Mouse (Mus musculus): ENCODE measurements at regions not wholly inside any gene's neighbourhood (a gene's known extent, or its start where the extent isn't known, plus 50 kb on each side); places are given as distances from the start of the nearest gene placed in this dataset.

- WGBS = 65% methylated on average over 6 of the region's 6 CpGs
- no peak overlapping the region for H3K27ac ChIP-seq
- no peak for DNase-seq
- TF ChIP-seq CTCF (IDR thresholded peaks at IDR 0.05) = no peak
- TF ChIP-seq POLR2A (IDR thresholded peaks at IDR 0.05; ENCODE audit: insufficient read depth, low read depth, low read length) = no peak
- TF ChIP-seq EP300 (IDR thresholded peaks at IDR 0.05; ENCODE audit: insufficient read depth, low read depth, low read length) = no peak
- H3K4me1 ChIP-seq (ENCODE audit: control insufficient read depth, insufficient read depth, low read length) = 0 out of 2 replicates have a peak, but pooled peaks cover 2% of the 10 kb centered on the region
- H3K27me3 ChIP-seq (ENCODE audit: control insufficient read depth, insufficient read depth, low read length) = peaks cover 1% of the 10 kb centered on the region; the same call in 1 of the 2 replicates
- H3K36me3 ChIP-seq (ENCODE audit: control insufficient read depth, insufficient read depth, low read length) = no peaks in the 10 kb centered on the region
- H3K79me2 ChIP-seq (replicated peaks; ENCODE audit: control insufficient read depth, insufficient read depth, low read length) = no peaks in the 10 kb centered on the region
- intact Hi-C loops (cut with DNase I) = no loop called here
- no peak overlapping the region for H3K9ac ChIP-seq (ENCODE audit: low read depth, low read length)
- H3K4me3 ChIP-seq = no peak overlapping the region
These were observed 61.5 kb downstream of the Ccna1 start for GRCm38 (mm10) chr3:54993761-54994160.

DNA sequence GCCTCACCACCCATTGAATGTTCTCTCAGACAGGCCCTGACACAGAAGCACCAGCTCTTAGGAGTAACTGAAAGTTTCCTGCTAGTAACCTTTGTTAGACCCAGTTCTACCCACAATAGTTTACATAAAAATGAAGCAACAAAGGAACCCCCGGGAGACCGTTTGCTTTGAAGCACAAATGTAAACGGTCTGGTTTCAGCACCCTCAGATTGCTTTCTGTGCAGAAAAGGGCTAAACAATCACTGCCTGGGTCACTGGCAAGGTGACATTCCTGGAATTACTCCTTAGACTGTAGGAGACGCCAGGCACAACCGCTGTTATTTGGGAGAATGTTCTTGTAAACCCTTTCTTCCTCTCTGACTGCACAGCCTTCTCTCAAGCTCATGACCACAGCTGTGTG is 65.2 kb downstream of the Ccna1 start:
- Histone ChIP-seq H3K4me3 (no peak overlapping the region), H3K36me3 (ENCODE audit: control insufficient read depth, insufficient read depth, low read length) (no peaks in the 10 kb centered on the region), H3K4me1 (ENCODE audit: control insufficient read depth, insufficient read depth, low read length) (0 out of 2 replicates have a peak, but pooled peaks cover 2% of the 10 kb centered on the region), H3K9ac (ENCODE audit: low read depth, low read length) (no peak overlapping the region), H3K79me2 (replicated peaks; ENCODE audit: control insufficient read depth, insufficient read depth, low read length) (no peaks in the 10 kb centered on the region), H3K27me3 (ENCODE audit: control insufficient read depth, insufficient read depth, low read length) (no peaks in the 10 kb centered on the region), H3K27ac (no peak overlapping the region)
- intact Hi-C loops (cut with DNase I) = no loop called here
- WGBS = 21% methylated on average over 5 of the region's 5 CpGs
- no peak for TF ChIP-seq POLR2A (IDR thresholded peaks at IDR 0.05; ENCODE audit: insufficient read depth, low read depth, low read length)
- TF ChIP-seq EP300 (IDR thresholded peaks at IDR 0.05; ENCODE audit: insufficient read depth, low read depth, low read length) = no peak
- no peak for TF ChIP-seq CTCF (IDR thresholded peaks at IDR 0.05)
- DNase-seq = no peak

- intact Hi-C loops (cut with DNase I) = no loop called here
- Histone ChIP-seq H3K4me3 (no peak overlapping the region), H3K27ac (no peak overlapping the region), H3K4me1 (ENCODE audit: control insufficient read depth, insufficient read depth, low read length) (0 out of 2 replicates have a peak, but pooled peaks cover 2% of the 10 kb centered on the region), H3K9ac (ENCODE audit: low read depth, low read length) (no peak overlapping the region), H3K36me3 (ENCODE audit: control insufficient read depth, insufficient read depth, low read length) (no peaks in the 10 kb centered on the region), H3K27me3 (ENCODE audit: control insufficient read depth, insufficient read depth, low read length) (no peaks in the 10 kb centered on the region), H3K79me2 (replicated peaks; ENCODE audit: control insufficient read depth, insufficient read depth, low read length) (no peaks in the 10 kb centered on the region)
- no peak for TF ChIP-seq EP300 (IDR thresholded peaks at IDR 0.05; ENCODE audit: insufficient read depth, low read depth, low read length)
- TF ChIP-seq POLR2A (IDR thresholded peaks at IDR 0.05; ENCODE audit: insufficient read depth, low read depth, low read length) = no peak
- TF ChIP-seq CTCF (IDR thresholded peaks at IDR 0.05) = no peak
- DNase-seq = peak; percentile 68 to 75
- WGBS = 6% methylated on average over 8 of the region's 8 CpGs
These were observed 65.9 kb downstream of the Ccna1 start for GRCm38 (mm10) chr3:54989358-54989757.

- H3K27ac ChIP-seq = no peak overlapping the region
- H3K27me3 ChIP-seq (ENCODE audit: control insufficient read depth, insufficient read depth, low read length) = no peaks in the 10 kb centered on the region
- H3K36me3 ChIP-seq (ENCODE audit: control insufficient read depth, insufficient read depth, low read length) = no peaks in the 10 kb centered on the region
- 52% methylated on average over 2 of the region's 2 CpGs for WGBS
- intact Hi-C loops (cut with DNase I) = no loop called here
- H3K79me2 ChIP-seq (replicated peaks; ENCODE audit: control insufficient read depth, insufficient read depth, low read length) = no peaks in the 10 kb centered on the region
- no peak overlapping the region for H3K4me3 ChIP-seq
- TF ChIP-seq EP300 (IDR thresholded peaks at IDR 0.05; ENCODE audit: insufficient read depth, low read depth, low read length) = no peak
- TF ChIP-seq POLR2A (IDR thresholded peaks at IDR 0.05; ENCODE audit: insufficient read depth, low read depth, low read length) = no peak
- TF ChIP-seq CTCF (IDR thresholded peaks at IDR 0.05) = no peak
- no peak overlapping the region for H3K9ac ChIP-seq (ENCODE audit: low read depth, low read length)
- H3K4me1 ChIP-seq (ENCODE audit: control insufficient read depth, insufficient read depth, low read length) = no peaks in the 10 kb centered on the region
- DNase-seq = no peak
These were observed 65.8 kb upstream of the Sertm1 start for GRCm38 (mm10) chr3:54981488-54981887.

DNA sequence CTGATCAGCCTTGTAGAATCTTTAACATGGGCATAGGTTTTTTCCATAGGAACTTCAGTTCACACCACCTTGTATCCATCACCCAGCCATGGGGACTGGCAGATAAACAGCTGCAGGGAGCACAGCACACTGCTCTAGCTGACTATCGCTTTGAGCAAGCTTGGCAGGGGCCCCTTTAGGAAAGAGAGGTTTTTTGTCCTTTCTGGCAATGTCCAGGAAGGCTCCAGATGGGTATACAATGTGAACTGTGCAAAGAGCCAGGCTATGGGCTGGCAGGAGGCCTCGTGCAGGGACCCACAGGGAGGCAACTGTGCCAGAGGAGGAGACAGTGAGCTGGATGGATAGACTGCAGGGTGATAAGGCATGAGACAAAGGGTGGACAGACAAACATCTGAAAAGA is 64.6 kb upstream of the Sertm1 start:
- H3K27me3 ChIP-seq (ENCODE audit: control insufficient read depth, insufficient read depth, low read length) = no peaks in the 10 kb centered on the region
- H3K9ac ChIP-seq (ENCODE audit: low read depth, low read length) = no peak overlapping the region
- H3K27ac ChIP-seq = no peak overlapping the region
- H3K4me1 ChIP-seq (ENCODE audit: control insufficient read depth, insufficient read depth, low read length) = no peaks in the 10 kb centered on the region
- no peak overlapping the region for H3K4me3 ChIP-seq
- TF ChIP-seq EP300 (IDR thresholded peaks at IDR 0.05; ENCODE audit: insufficient read depth, low read depth, low read length) = no peak
- no peak for TF ChIP-seq POLR2A (IDR thresholded peaks at IDR 0.05; ENCODE audit: insufficient read depth, low read depth, low read length)
- TF ChIP-seq CTCF (IDR thresholded peaks at IDR 0.05) = no peak
- no peaks in the 10 kb centered on the region for H3K36me3 ChIP-seq (ENCODE audit: control insufficient read depth, insufficient read depth, low read length)
- intact Hi-C loops (cut with DNase I) = no loop called here
- no peak for DNase-seq
- WGBS = 58% methylated on average over 2 of the region's 2 CpGs
- no peaks in the 10 kb centered on the region for H3K79me2 ChIP-seq (replicated peaks; ENCODE audit: control insufficient read depth, insufficient read depth, low read length)

DNA sequence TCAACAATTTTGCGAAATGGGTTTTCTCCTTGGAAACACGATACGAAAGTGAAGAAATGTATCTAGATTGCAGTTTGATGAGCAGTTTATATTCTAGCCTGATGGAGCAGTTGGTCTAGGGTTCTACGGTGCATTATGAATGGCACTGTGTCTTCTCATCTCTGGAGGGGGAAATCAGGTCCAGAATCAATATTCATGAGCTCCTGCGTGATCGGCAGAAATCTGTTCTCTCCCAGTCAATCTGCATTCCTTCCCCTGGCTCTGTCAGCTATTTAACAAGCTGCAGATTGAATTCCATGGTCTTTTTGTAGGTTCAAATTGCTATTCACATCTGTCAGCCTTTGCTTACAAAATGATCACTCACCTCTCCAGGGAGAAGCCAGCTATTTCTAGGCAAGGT is 49.8 kb upstream of the Sertm1 start:
- Histone ChIP-seq H3K36me3 (ENCODE audit: control insufficient read depth, insufficient read depth, low read length) (no peaks in the 10 kb centered on the region), H3K27ac (no peak overlapping the region), H3K79me2 (replicated peaks; ENCODE audit: control insufficient read depth, insufficient read depth, low read length) (no peaks in the 10 kb centered on the region), H3K27me3 (ENCODE audit: control insufficient read depth, insufficient read depth, low read length) (no peaks in the 10 kb centered on the region), H3K4me1 (ENCODE audit: control insufficient read depth, insufficient read depth, low read length) (no peaks in the 10 kb centered on the region), H3K4me3 (no peak overlapping the region), H3K9ac (ENCODE audit: low read depth, low read length) (no peak overlapping the region)
- no peak for TF ChIP-seq EP300 (IDR thresholded peaks at IDR 0.05; ENCODE audit: insufficient read depth, low read depth, low read length)
- no peak for TF ChIP-seq CTCF (IDR thresholded peaks at IDR 0.05)
- TF ChIP-seq POLR2A (IDR thresholded peaks at IDR 0.05; ENCODE audit: insufficient read depth, low read depth, low read length) = no peak
- DNase-seq = no peak
- 88% methylated on average over 6 of the region's 6 CpGs for WGBS
- intact Hi-C loops (cut with DNase I) = no loop called here

Measured in heart, adult 2 months (tissue).